Mouse (Mus musculus) forebrain, embryonic 12.5 days (tissue): ENCODE measurements around the gene Mettl4. TPM values are rescaled to one million over a fixed set of nuclear protein-coding genes. Genes with fewer than 3 reads are reported as not detected.

ENCODE experiments used
- ATAC-seq: fragments of 200-750 bp; cut with Nextera tagmentation; 2 replicates; pipeline ENCODE4 v1.8.0; 2017; ENCODE audit warnings: moderate TSS enrichment; ENCODE audit not compliant: low FRiP score
- H3K27ac ChIP-seq: fragments of 300-500 bp; sonication (generic); 2 replicates; pipeline ENCODE4 v1.5.1; 2016; ENCODE audit warnings: mild to moderate bottlenecking
- H3K27me3 ChIP-seq: fragments of 300-500 bp; sonication (generic); 2 replicates; pipeline ENCODE4 v1.6.1; 2016; ENCODE audit warnings: mild to moderate bottlenecking
- H3K36me3 ChIP-seq: fragments of 300-500 bp; sonication (generic); replicated peaks from 2 replicates; pipeline ENCODE4 v1.6.1; 2016; ENCODE audit warnings: mild to moderate bottlenecking
- H3K4me1 ChIP-seq: fragments of 300-500 bp; sonication (generic); 2 replicates; pipeline ENCODE4 v1.6.1; 2016
- H3K4me2 ChIP-seq: fragments of 300-500 bp; sonication (generic); 2 replicates; pipeline ENCODE4 v1.6.1; 2016; ENCODE audit warnings: mild to moderate bottlenecking, moderate library complexity
- H3K4me3 ChIP-seq: fragments of 300-500 bp; sonication (generic); replicated peaks from 2 replicates; pipeline ENCODE4 v1.5.1; 2016; ENCODE audit warnings: mild to moderate bottlenecking
- H3K9ac ChIP-seq: fragments of 300-500 bp; sonication (generic); 2 replicates; pipeline ENCODE4 v1.6.1; 2016; ENCODE audit warnings: mild to moderate bottlenecking
- H3K9me3 ChIP-seq: fragments of 300-500 bp; sonication (generic); 2 replicates; pipeline ENCODE4 v1.6.1; 2016
- WGBS: fragments of 180-500 bp; shearing (Covaris S2); methylation state at CpG from one replicate; pipeline ENCODE4 v1.1.7; 2016; 5-methylcytosine and 5-hydroxymethylcytosine counted together
- polyA plus RNA-seq: library from polyadenylated mRNA; unstranded; fragments of >200 nt; fragmentation: Nextera tagmentation; extraction: Ambion mirVana; gene quantifications from 2 replicates; pipeline ENCODE4 v1.2.1, GENCODE M21; 2016

The Mettl4 gene
- polyA plus RNA-seq, 1 experiment from 2014 or later: 37.5 TPM

GRCm38 (mm10) chr17:94673515-94674317, 76.1 kb downstream of the Mettl4 start:
- 0 out of 2 replicates have a peak, but pooled peaks have one; percentile 44 for ATAC-seq
- Histone ChIP-seq H3K27ac (no peak overlapping the region), H3K36me3 (no peaks in the 10 kb centered on the region), H3K27me3 (no peaks in the 10 kb centered on the region), H3K4me2 (no peak overlapping the region), H3K4me1 (no peaks in the 10 kb centered on the region), H3K9me3 (no peaks in the 10 kb centered on the region), H3K4me3 (no peak overlapping the region), H3K9ac (no peak overlapping the region)
- WGBS: 90% methylated on average over 6 of the region's 6 CpGs
